Comparison of ENCODE assay signal across 9 mouse cellular contexts in genomic region chrX:13576606-13577005, GRCm38 (mm10). TPM values are rescaled to one million over a fixed set of nuclear protein-coding genes. Genes with fewer than 3 reads are reported as not detected.
DNase-seq lines count a peak whose midpoint lies in the region; ATAC-seq lines count a peak whose summit lies in the region.
"Had no signal": no experiment of that assay in that cellular context is flagged by ENCODE, and none has a peak within 500 bp of the region (broad histone marks: within the 10 kb centered on the region; RNA-seq: fewer than 3 reads in every experiment).

No protein-coding gene starts in this region.

- DNase-seq in cerebellum, postnatal 10 days = peak; percentile 28 to 57
- no peak for DNase-seq in cerebellum, adult 9-11 months
- DNase-seq in right cerebral cortex, adult 2 months (ENCODE audit: low spot score in 2 of 2) = peak; percentile 10 to 25
- no peak for DNase-seq in right cerebral cortex, postnatal 14 days
- peak; percentile 12 for DNase-seq in heart, postnatal 25 days (ENCODE audit: low spot score)
- DNase-seq in splenic B cell, adult 2 months (ENCODE audit: low read depth, low spot score) = peak; percentile 27

- no peak overlapping the region for H3K27ac ChIP-seq in forebrain, embryonic 16.5 days (ENCODE audit: low read length)
- no peak overlapping the region for H3K27ac ChIP-seq in forebrain, embryonic 15.5 days (replicated peaks)
- H3K27ac ChIP-seq: embryonic facial prominence, embryonic 12.5 days had no signal

- no peaks in the 10 kb centered on the region for H3K4me1 ChIP-seq in forebrain, embryonic 16.5 days (replicated peaks; ENCODE audit: control insufficient read depth, insufficient read depth, low read length)
- no peaks in the 10 kb centered on the region for H3K4me1 ChIP-seq in forebrain, embryonic 15.5 days
- H3K4me1 ChIP-seq: embryonic facial prominence, embryonic 12.5 days had no signal

- H3K4me2 ChIP-seq in forebrain, embryonic 16.5 days (ENCODE audit: low read length) = no peak overlapping the region
- H3K4me2 ChIP-seq in forebrain, embryonic 15.5 days (replicated peaks) = no peak overlapping the region
- H3K4me2 ChIP-seq: embryonic facial prominence, embryonic 12.5 days had no signal

- H3K9me3 ChIP-seq in forebrain, embryonic 16.5 days (ENCODE audit: control insufficient read depth, low read length) = no peaks in the 10 kb centered on the region
- no peaks in the 10 kb centered on the region for H3K9me3 ChIP-seq in forebrain, embryonic 15.5 days
- H3K9me3 ChIP-seq: embryonic facial prominence, embryonic 12.5 days had no signal

- no peak overlapping the region for H3K4me3 ChIP-seq in forebrain, embryonic 16.5 days (replicated peaks; ENCODE audit: low read length)
- no peak overlapping the region for H3K4me3 ChIP-seq in forebrain, embryonic 15.5 days
- H3K4me3 ChIP-seq: embryonic facial prominence, embryonic 12.5 days had no signal

- no peak overlapping the region for H3K9ac ChIP-seq in forebrain, embryonic 16.5 days (replicated peaks; ENCODE audit: low read depth, low read length)
- H3K9ac ChIP-seq in forebrain, embryonic 15.5 days (replicated peaks) = no peak overlapping the region
- H3K9ac ChIP-seq: embryonic facial prominence, embryonic 12.5 days had no signal

- H3K27me3 ChIP-seq in splenic B cell, adult 2 months (ENCODE audit: control insufficient read depth, insufficient read depth, low read length, poor library complexity, severe bottlenecking) = no peaks in the 10 kb centered on the region
- H3K27me3 ChIP-seq in forebrain, embryonic 16.5 days (replicated peaks; ENCODE audit: control insufficient read depth, insufficient read depth, low read length) = no peaks in the 10 kb centered on the region
- H3K27me3 ChIP-seq in forebrain, embryonic 15.5 days = no peaks in the 10 kb centered on the region
- H3K27me3 ChIP-seq: embryonic facial prominence, embryonic 12.5 days had no signal

- no peak for ATAC-seq in forebrain, embryonic 16.5 days
- ATAC-seq in forebrain, embryonic 15.5 days (replicated peaks) = no peak

- H3K36me3 ChIP-seq in splenic B cell, adult 2 months (ENCODE audit: control insufficient read depth, insufficient read depth, low read length, poor library complexity, severe bottlenecking) = no peaks in the 10 kb centered on the region
- no peaks in the 10 kb centered on the region for H3K36me3 ChIP-seq in forebrain, embryonic 16.5 days (ENCODE audit: control insufficient read depth, insufficient read depth)
- H3K36me3 ChIP-seq in forebrain, embryonic 15.5 days = no peaks in the 10 kb centered on the region
- H3K36me3 ChIP-seq: embryonic facial prominence, embryonic 12.5 days had no signal

- intact Hi-C loops in heart, postnatal 25 days (cut with DNase I) = no loop called here

- 34% methylated on average over 2 of the region's 2 CpGs for WGBS in forebrain, embryonic 16.5 days
- 48% methylated on average over 2 of the region's 2 CpGs for WGBS in forebrain, embryonic 15.5 days

RNA-seq across cellular contexts. Expression of gene Gpr34, which starts 55.3 kb away (rescaled TPM):
- 1 to 10 TPM; 2.2 to 2.6 TPM for total RNA-seq in heart, postnatal 25 days (2021)
- polyA plus RNA-seq in forebrain, embryonic 16.5 days (2015; fragmentation: Nextera tagmentation; extraction: Ambion mirVana) = 2.7 and 3.4 TPM in 2 replicates
- polyA plus RNA-seq in forebrain, embryonic 15.5 days (2015; fragmentation: Nextera tagmentation; extraction: Ambion mirVana) = 3.4 and 3.5 TPM in 2 replicates

Comparison
In these comparisons a context has a peak if more than half of its experiments do, and no peak if none do; other contexts are left out.
1. DNase-seq: peak in cerebellum, postnatal 10 days (2 of 2), right cerebral cortex, adult 2 months (2 of 2), heart, postnatal 25 days (single experiment) and splenic B cell, adult 2 months (single experiment); none in cerebellum, adult 9-11 months (single experiment) and right cerebral cortex, postnatal 14 days (single experiment).